Mouse (Mus musculus): Measurements from ENCODE around the gene Klhl3.

The Klhl3 gene

DNA sequence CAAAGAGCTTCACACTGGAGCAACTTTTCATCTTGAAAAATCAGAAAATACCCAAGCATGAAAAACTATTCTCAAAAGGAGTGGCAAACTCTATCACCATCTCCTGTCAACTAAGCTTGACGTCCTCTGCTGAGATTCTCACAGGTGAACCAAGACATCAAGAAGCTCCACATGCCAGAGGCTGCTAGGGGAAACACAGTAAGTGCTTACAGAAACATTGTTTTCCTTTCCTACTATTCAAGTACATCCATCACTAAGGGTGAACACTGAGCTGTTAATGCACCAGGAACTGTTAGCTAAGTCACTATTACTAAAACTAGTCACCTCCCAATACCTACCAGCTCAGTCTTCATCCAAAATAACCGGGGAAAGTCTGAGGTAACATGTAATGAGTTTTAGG, 11.6 kb upstream of the Klhl3 start:
- no peak for DNase-seq (ENCODE audit: low read depth, low spot score)

GRCm38 (mm10) chr13:58124278-58124677, 10.9 kb upstream of the Klhl3 start:
- no peak for DNase-seq (ENCODE audit: low read depth, low spot score)

GRCm38 (mm10) chr13:58123381-58123780, 10.0 kb upstream of the Klhl3 start:
- DNase-seq (ENCODE audit: low read depth, low spot score) = no peak

DNA sequence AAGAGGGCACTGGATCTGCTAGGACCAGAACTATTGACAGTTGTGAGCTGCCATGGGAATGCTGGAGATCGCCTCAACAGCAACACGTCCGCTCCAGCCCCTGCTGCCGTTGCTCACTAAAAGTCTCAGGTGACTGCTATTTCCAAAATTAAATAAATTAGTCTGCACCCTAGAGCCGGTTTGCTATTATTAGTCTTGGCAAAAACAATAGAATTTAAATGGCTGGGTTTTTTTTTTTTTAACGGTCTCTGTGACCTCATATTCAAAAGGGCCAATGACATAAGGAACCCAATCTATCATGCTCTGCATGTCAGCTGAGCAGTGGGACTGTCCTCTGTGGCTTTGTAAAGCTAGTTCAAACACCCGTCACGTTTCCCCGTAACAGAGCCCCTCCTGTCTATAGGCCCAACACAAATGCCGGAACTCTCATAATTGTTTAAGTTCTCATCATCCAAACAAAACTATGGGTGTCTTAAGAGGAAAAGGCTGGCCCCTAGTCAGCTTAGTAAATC, 9.4 kb upstream of the Klhl3 start:
- no peak for DNase-seq (ENCODE audit: low read depth, low spot score)

- DNase-seq (ENCODE audit: low read depth, low spot score) = peak; percentile 59
Observed at GRCm38 (mm10) chr13:58117318-58118017, 4.1 kb upstream of the Klhl3 start.

DNA sequence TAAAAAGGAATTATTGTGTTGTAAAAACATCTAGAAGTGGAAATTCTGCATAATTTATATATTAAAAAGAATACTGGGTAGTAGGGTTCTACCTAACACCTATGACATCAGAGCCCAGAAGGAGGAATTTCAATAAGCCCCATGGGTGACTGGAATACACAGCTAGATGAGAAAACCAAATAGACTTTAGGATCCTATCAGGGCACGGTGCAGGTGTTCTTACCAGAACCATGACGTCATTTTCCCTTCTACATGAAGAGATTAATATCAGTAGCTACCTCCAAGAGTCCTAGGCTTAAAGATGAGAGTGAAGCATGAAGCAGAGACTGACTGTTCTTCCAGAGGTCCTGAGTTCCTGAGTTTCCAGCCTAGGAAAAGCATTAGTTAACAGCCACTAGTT, 3.4 kb upstream of the Klhl3 start:
- DNase-seq (ENCODE audit: low read depth, low spot score) = no peak

GRCm38 (mm10) chr13:58115227-58115626, 1.8 kb upstream of the Klhl3 start:
- no peak for DNase-seq (ENCODE audit: low read depth, low spot score)

DNA sequence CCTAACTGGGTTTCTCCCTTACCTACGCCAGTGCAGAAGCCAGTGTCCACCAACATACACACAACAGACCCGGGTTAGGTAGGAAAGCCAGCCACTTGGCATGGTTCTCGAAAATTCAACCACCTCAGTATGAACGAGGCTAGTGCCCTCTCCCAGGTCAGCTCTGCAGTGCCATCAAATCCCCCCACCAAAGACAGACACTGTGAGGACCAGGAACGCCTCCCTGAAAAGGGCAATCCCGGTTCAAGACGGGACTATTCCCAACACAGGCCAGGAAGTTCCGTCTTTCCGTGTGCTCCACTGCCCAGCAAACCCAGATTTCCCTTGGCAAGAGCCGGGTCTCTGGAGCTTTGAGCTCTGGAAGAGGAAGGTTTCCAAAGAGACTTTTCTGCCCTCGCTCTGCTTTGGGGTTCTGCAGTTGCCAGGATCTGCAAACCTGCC, 771 bp downstream of the Klhl3 start:
- DNase-seq (ENCODE audit: low read depth, low spot score) = no peak

GRCm38 (mm10) chr13:58112191-58112590, 1.2 kb downstream of the Klhl3 start:
- peak; percentile 79 for DNase-seq (ENCODE audit: low read depth, low spot score)

DNA sequence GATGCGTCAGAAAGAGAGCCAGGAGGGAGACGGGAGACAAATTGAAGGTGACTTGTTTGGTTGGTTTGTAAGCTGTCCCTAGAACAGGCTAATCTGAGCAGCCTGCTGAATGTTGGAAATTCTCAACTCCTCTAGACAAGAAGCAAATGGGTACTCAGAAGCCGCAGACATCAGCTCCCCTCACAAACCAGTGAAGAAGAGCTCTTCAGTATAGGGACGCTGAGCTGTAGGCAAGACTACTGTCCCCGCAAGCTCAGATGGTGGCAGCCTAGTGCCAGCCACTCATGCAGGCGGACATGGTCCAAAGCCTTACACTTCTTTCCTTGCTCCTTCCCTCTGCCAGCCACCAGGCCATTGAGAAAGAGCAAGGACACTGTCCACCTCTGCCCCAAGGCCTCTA, 2.1 kb downstream of the Klhl3 start:
- peak; percentile 77 for DNase-seq (ENCODE audit: low read depth, low spot score)

GRCm38 (mm10) chr13:58090643-58091042, 22.7 kb downstream of the Klhl3 start:
- peak; percentile 95 for DNase-seq (ENCODE audit: low read depth, low spot score)

- peak; percentile 85 for DNase-seq (ENCODE audit: low read depth, low spot score)
Observed at GRCm38 (mm10) chr13:58084396-58084795, 29.0 kb downstream of the Klhl3 start.

GRCm38 (mm10) chr13:58083521-58083920, 29.9 kb downstream of the Klhl3 start:
- DNase-seq (ENCODE audit: low read depth, low spot score) = no peak

DNA sequence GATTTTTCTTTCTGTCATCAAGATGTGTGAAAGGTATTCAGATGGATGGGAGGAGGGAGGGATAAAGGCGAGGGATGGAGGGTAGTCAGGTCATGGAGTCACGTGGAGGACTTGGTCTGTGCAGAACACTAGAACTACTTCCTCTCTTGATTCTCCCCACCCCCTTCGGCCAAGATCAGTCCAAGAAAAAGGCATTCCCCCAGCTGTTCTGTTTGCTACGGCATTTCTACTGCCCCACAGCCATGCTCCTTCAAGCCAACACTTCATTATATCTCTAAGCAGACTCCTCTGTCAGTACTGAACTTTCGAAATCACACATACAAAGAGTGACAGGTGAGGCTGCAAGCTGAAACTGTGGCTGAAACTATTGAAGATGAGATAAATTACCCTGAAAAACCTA, 30.3 kb downstream of the Klhl3 start:
- no peak for DNase-seq (ENCODE audit: low read depth, low spot score)

DNA sequence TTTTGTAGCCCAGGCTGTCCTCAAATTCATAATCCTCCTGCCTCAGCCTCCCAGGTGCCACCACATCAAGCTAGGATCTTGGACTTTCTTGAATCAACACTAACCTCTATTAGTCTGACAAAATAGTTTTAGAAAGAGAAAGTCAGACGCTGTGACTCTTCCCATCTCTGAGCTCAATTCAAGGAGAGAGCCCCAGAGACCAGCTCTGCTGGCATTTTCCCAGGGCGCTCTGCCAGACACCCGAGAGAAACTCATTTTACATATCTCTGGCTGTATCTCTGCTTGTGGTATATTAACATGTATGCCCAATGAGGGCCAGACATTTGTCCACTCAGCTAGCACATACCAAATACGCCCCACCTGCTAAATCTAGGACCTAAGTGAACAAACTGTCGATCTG, 35.0 kb downstream of the Klhl3 start:
- no peak for DNase-seq (ENCODE audit: low read depth, low spot score)

GRCm38 (mm10) chr13:58074881-58075280, 38.5 kb downstream of the Klhl3 start:
- DNase-seq (ENCODE audit: low read depth, low spot score) = peak; percentile 85

DNA sequence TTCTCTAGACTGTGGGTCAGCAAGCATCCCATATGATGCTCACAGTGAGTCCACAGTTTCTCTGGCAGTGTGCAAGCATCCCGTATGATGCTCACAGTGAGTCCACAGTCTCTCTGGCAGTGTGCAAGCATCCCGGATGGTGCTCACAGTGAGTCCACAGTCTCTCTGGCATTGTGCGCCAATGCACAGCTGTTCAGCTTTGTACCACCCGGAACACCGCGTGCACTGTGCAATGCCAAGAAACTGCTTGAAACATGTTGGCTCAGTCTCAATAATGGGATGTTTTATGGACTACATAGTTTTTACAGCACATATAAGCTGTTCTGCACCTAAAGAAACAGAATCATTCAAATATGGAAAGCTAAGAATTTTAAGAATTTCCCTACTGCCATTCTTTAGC, 38.9 kb downstream of the Klhl3 start:
- DNase-seq (ENCODE audit: low read depth, low spot score) = peak; percentile 86

GRCm38 (mm10) chr13:58073254-58073882, 40.0 kb downstream of the Klhl3 start:
- peak; percentile 85 for DNase-seq (ENCODE audit: low read depth, low spot score)

- DNase-seq (ENCODE audit: low read depth, low spot score) = no peak
Observed at GRCm38 (mm10) chr13:58071209-58071608, 42.2 kb downstream of the Klhl3 start.

DNA sequence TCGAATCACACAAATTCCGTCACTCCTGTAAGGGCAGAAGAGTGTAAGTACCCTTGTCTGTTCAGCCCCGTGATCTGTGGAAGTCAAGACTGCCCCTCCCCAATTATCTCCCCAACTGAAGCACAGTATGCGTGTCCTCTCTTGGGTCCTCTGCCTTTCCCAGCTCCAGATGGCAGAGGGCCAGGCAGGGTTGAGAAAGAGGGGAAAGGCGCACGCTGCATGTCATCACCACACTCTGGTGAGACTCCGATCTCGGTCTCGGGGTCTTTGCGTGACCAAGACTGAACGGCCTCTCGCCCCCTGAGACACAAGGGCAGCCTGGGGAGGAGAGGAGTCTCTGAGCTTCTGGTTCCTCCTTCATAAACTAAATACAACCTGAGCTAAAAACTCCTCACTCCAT, 42.9 kb downstream of the Klhl3 start:
- DNase-seq (ENCODE audit: low read depth, low spot score) = no peak

DNA sequence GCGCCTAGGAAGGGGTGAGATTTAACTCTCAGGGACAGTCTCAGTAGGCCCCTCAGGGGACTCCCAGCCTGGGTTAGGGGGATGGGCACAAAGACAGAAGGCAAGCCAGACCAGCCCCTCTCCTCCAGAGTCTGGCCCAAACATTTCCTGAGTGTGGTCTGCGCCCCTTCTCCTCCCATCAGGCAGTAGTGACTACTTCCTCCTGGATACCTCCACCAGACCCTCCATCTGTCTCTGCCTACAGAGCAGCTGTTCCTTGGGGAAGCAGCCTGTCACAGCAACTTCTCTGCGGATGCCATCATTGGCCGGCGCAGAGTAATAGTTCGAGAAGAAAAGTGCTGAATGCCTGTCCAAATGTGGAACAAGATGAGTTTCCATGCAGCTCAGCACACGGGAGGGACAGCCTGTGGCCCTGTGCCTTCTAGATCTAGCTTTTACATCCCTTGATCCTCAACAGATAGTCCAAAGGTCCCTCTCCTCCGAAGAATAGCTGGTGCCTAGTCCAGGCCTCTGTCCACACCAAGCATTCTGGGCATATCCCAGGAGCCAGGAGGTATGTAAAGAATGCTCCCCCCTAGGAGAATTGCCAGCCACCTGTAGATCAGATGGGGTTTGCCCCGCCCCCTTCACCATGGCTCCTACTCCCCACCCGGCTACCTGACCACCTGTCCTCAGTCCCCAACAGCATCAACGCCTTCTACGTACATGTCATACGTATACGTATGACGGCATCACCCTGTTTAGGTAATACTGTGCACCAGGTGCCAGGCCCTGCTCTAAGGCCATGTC, 44.8 kb downstream of the Klhl3 start:
- peak; percentile 77 for DNase-seq (ENCODE audit: low read depth, low spot score)

DNA sequence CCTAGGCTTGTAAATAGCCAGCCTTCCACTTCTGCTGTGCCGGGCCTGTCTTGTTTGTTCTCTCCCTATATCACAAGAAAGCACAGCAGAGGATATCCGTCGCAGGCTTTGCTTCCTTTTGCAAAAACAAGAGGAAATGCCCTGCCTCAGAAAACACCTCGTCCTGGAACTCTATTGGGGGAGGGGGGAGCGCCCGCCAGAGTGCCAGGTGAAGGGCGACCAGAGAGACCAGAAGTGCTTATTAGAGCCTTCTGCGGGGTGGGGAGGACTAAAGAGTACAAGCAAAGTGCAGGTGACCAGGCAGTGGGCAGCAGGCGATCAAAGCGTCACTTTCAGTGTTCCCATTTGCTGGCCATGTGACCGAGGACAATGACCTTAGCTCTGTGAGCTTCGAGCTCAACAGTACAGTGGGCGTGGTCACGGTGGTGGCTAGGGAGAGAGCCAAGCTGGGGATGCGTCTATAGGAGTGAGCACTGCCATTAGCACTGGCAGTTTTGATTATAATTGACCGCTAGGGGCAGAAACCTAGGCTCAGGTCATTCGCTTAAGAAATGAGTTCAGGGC, 45.8 kb downstream of the Klhl3 start:
- DNase-seq (ENCODE audit: low read depth, low spot score) = peak; percentile 31
